Mouse (Mus musculus): Measurements from ENCODE around the gene Ank. TPM values are rescaled to one million over a fixed set of nuclear protein-coding genes. Genes with fewer than 3 reads are reported as not detected.

Gene Ank
- polyA plus RNA-seq, 1 experiment from 2014 or later = 9.2 TPM

GRCm38 (mm10) chr15:27571179-27571578 is 104.7 kb downstream of the Ank start:
- peaks cover 3% of the 10 kb centered on the region; the same call in 1 of the 2 replicates for H3K4me1 ChIP-seq (ENCODE audit: insufficient read depth)
- H3K4me3 ChIP-seq (ENCODE audit: low read depth, low read length) = no peak overlapping the region
- ATAC-seq (ENCODE audit: insufficient read depth) = no peak
- H3K4me2 ChIP-seq = no peak overlapping the region
- no peak overlapping the region for H3K27ac ChIP-seq (ENCODE audit: low read depth)
- no peak overlapping the region for H3K9ac ChIP-seq
- H3K36me3 ChIP-seq (ENCODE audit: insufficient read depth) = no peaks in the 10 kb centered on the region
- no peak for DNase-seq
- no peak for TF ChIP-seq CTCF (IDR thresholded peaks at IDR 0.05; ENCODE audit: low read depth)
- H3K9me3 ChIP-seq (ENCODE audit: low read depth, low read length) = no peaks in the 10 kb centered on the region
- WGBS = 66% methylated on average over 8 of the region's 8 CpGs
- H3K27me3 ChIP-seq (ENCODE audit: insufficient read depth, low read length) = no peaks in the 10 kb centered on the region

- Histone ChIP-seq H3K9me3 (ENCODE audit: low read depth, low read length) (no peaks in the 10 kb centered on the region), H3K4me2 (no peak overlapping the region), H3K4me1 (ENCODE audit: insufficient read depth) (peaks cover 3% of the 10 kb centered on the region; the same call in 1 of the 2 replicates), H3K27me3 (ENCODE audit: insufficient read depth, low read length) (no peaks in the 10 kb centered on the region), H3K4me3 (ENCODE audit: low read depth, low read length) (no peak overlapping the region), H3K9ac (no peak overlapping the region), H3K27ac (ENCODE audit: low read depth) (peak overlapping the region; percentile 42), H3K36me3 (ENCODE audit: insufficient read depth) (no peaks in the 10 kb centered on the region)
- ATAC-seq (ENCODE audit: insufficient read depth) (peak; percentile 21; the same call in 1 of the 2 replicates), DNase-seq (no peak)
- 66% methylated on average over 8 of the region's 8 CpGs for WGBS
- no peak for TF ChIP-seq CTCF (IDR thresholded peaks at IDR 0.05; ENCODE audit: low read depth)
These were observed 108.7 kb downstream of the Ank start for GRCm38 (mm10) chr15:27574992-27575781.

- ATAC-seq (ENCODE audit: insufficient read depth) = peak; percentile 90
- Histone ChIP-seq H3K27me3 (ENCODE audit: insufficient read depth, low read length) (no peaks in the 10 kb centered on the region), H3K9ac (no peak overlapping the region), H3K4me3 (ENCODE audit: low read depth, low read length) (no peak overlapping the region), H3K36me3 (ENCODE audit: insufficient read depth) (no peaks in the 10 kb centered on the region), H3K4me2 (no peak overlapping the region), H3K9me3 (ENCODE audit: low read depth, low read length) (no peaks in the 10 kb centered on the region), H3K27ac (ENCODE audit: low read depth) (peak overlapping the region; percentile 42; the same call in 1 of the 2 replicates), H3K4me1 (ENCODE audit: insufficient read depth) (peaks cover 3% of the 10 kb centered on the region; the same call in 1 of the 2 replicates)
- no peak for TF ChIP-seq CTCF (IDR thresholded peaks at IDR 0.05; ENCODE audit: low read depth)
- DNase-seq = peak; percentile 76
- WGBS = 38% methylated on average over 3 of the region's 3 CpGs
These were observed 109.5 kb downstream of the Ank start for GRCm38 (mm10) chr15:27575932-27576331.

- WGBS = 85% methylated on average over 1 of the region's 1 CpGs
- H3K4me1 ChIP-seq (ENCODE audit: insufficient read depth) = peaks cover 3% of the 10 kb centered on the region; the same call in 1 of the 2 replicates
- H3K9ac ChIP-seq = no peak overlapping the region
- H3K9me3 ChIP-seq (ENCODE audit: low read depth, low read length) = no peaks in the 10 kb centered on the region
- no peak for ATAC-seq (ENCODE audit: insufficient read depth)
- H3K4me2 ChIP-seq = no peak overlapping the region
- H3K36me3 ChIP-seq (ENCODE audit: insufficient read depth) = no peaks in the 10 kb centered on the region
- no peaks in the 10 kb centered on the region for H3K27me3 ChIP-seq (ENCODE audit: insufficient read depth, low read length)
- no peak overlapping the region for H3K4me3 ChIP-seq (ENCODE audit: low read depth, low read length)
- TF ChIP-seq CTCF (IDR thresholded peaks at IDR 0.05; ENCODE audit: low read depth) = no peak
- no peak for DNase-seq
- H3K27ac ChIP-seq (ENCODE audit: low read depth) = no peak overlapping the region; the same call in 1 of the 2 replicates
These were observed 110.4 kb downstream of the Ank start for GRCm38 (mm10) chr15:27576886-27577285.

- no peak for DNase-seq
- Histone ChIP-seq H3K4me2 (no peak overlapping the region), H3K4me3 (ENCODE audit: low read depth, low read length) (no peak overlapping the region), H3K4me1 (ENCODE audit: insufficient read depth) (peaks cover 3% of the 10 kb centered on the region; the same call in 1 of the 2 replicates), H3K9ac (no peak overlapping the region), H3K9me3 (ENCODE audit: low read depth, low read length) (no peaks in the 10 kb centered on the region), H3K27me3 (ENCODE audit: insufficient read depth, low read length) (no peaks in the 10 kb centered on the region), H3K27ac (ENCODE audit: low read depth) (no peak overlapping the region), H3K36me3 (ENCODE audit: insufficient read depth) (no peaks in the 10 kb centered on the region)
- TF ChIP-seq CTCF (IDR thresholded peaks at IDR 0.05; ENCODE audit: low read depth) = no peak
- WGBS = 80% methylated on average over 16 of the region's 16 CpGs
- no peak for ATAC-seq (ENCODE audit: insufficient read depth)
These were observed 111.7 kb downstream of the Ank start for GRCm38 (mm10) chr15:27577915-27578780.

- H3K27me3 ChIP-seq (ENCODE audit: insufficient read depth, low read length) = no peaks in the 10 kb centered on the region
- peaks cover 3% of the 10 kb centered on the region; the same call in 1 of the 2 replicates for H3K4me1 ChIP-seq (ENCODE audit: insufficient read depth)
- WGBS = 88% methylated on average over 6 of the region's 6 CpGs
- no peak overlapping the region for H3K4me2 ChIP-seq
- H3K4me3 ChIP-seq (ENCODE audit: low read depth, low read length) = no peak overlapping the region
- TF ChIP-seq CTCF (IDR thresholded peaks at IDR 0.05; ENCODE audit: low read depth) = no peak
- no peak overlapping the region for H3K9ac ChIP-seq
- ATAC-seq (ENCODE audit: insufficient read depth) (no peak), DNase-seq (no peak)
- no peak overlapping the region for H3K27ac ChIP-seq (ENCODE audit: low read depth)
- H3K9me3 ChIP-seq (ENCODE audit: low read depth, low read length) = no peaks in the 10 kb centered on the region
- no peaks in the 10 kb centered on the region for H3K36me3 ChIP-seq (ENCODE audit: insufficient read depth)
These were observed 112.4 kb downstream of the Ank start for GRCm38 (mm10) chr15:27578918-27579317.

GRCm38 (mm10) chr15:27579853-27580252 is 113.4 kb downstream of the Ank start:
- H3K36me3 ChIP-seq (ENCODE audit: insufficient read depth) = no peaks in the 10 kb centered on the region
- no peaks in the 10 kb centered on the region for H3K9me3 ChIP-seq (ENCODE audit: low read depth, low read length)
- H3K27me3 ChIP-seq (ENCODE audit: insufficient read depth, low read length) = no peaks in the 10 kb centered on the region
- DNase-seq = no peak
- no peak for ATAC-seq (ENCODE audit: insufficient read depth)
- H3K27ac ChIP-seq (ENCODE audit: low read depth) = no peak overlapping the region
- TF ChIP-seq CTCF (IDR thresholded peaks at IDR 0.05; ENCODE audit: low read depth) = no peak
- no peak overlapping the region for H3K4me3 ChIP-seq (ENCODE audit: low read depth, low read length)
- H3K4me1 ChIP-seq (ENCODE audit: insufficient read depth) = peaks cover 3% of the 10 kb centered on the region; the same call in 1 of the 2 replicates
- H3K9ac ChIP-seq = no peak overlapping the region
- H3K4me2 ChIP-seq = no peak overlapping the region
- WGBS = 80% methylated on average over 2 of the region's 2 CpGs
